Mouse (Mus musculus): ENCODE results near the gene Sin3b.

DNA sequence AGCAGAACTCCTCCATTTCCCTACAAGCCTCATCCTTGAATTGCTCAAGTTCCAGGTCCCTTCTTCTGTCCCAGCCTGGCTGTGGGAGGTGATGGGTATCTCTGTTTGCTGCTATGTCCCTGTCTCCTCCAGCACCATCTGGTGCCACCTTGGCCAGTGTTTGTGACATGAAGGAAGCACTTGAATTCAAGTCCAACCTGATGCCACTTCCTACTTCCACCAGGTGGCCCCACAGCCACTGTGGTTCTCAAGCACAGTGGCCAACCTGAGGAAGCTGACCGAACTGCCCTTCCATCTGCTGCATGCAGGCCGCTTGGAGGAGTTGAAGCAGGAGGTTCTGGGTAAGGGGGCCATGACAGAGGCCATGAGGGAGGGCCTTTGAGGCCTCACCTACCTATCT is 48.9 kb upstream of the Sin3b start:
- TF ChIP-seq POLR2A (IDR thresholded peaks at IDR 0.05; ENCODE audit: insufficient read depth, low read depth, low read length) (no peak), CTCF (IDR thresholded peaks at IDR 0.05; ENCODE audit: insufficient read depth, low read depth, low read length) (no peak)

Data from olfactory bulb, adult 2 months (tissue).